Mouse (Mus musculus) ES-E14 (cell line): ENCODE data around the gene Trim63. TPM values are rescaled to one million over a fixed set of nuclear protein-coding genes. Genes with fewer than 3 reads are reported as not detected.
A peak's percentile ranks its signal among the peaks of the same experiment; 100 is the strongest.
"Not testable (repeated sequence)": the region's sequence is repeated elsewhere in the genome, so short reads cannot be mapped to it uniquely, and the experiment has no call there.

ENCODE experiments used
- DNase-seq: peaks from one replicate; pipeline ENCODE4 v3.0.0-alpha.2; 2013; ENCODE audit warnings: low read depth, low spot score
- H3K27ac ChIP-seq: 2 replicates; pipeline ENCODE4 v1.5.1; 2012; ENCODE audit warnings: low read depth, mild to moderate bottlenecking, low read length, moderate library complexity, mixed read lengths; ENCODE audit not compliant: poor library complexity, insufficient read depth, severe bottlenecking
- H3K36me3 ChIP-seq: 2 replicates; pipeline ENCODE4 v1.6.1; 2012; ENCODE audit warnings: mild to moderate bottlenecking, low read length, moderate library complexity, mixed read lengths; ENCODE audit not compliant: control insufficient read depth, poor library complexity, insufficient read depth, severe bottlenecking
- H3K4me1 ChIP-seq, 2 experiments: fragments of 150-350 bp in 1 of 2; sonication (generic) in 1 of 2; 2 replicates each; pipeline ENCODE4 v1.6.1; 2012; ENCODE audit warnings: low read length in 2 of 2, mild to moderate bottlenecking in 1 of 2, mixed read lengths in 1 of 2; ENCODE audit not compliant: control insufficient read depth in 2 of 2, insufficient read depth in 2 of 2, poor library complexity in 1 of 2
- H3K4me3 ChIP-seq, 2 experiments: fragments of 150-350 bp in 1 of 2; sonication (generic) in 1 of 2; 2 replicates each; pipeline ENCODE4 v1.5.1; 2012; ENCODE audit warnings: low read length in 2 of 2, low read depth in 1 of 2, mild to moderate bottlenecking in 1 of 2, mixed read lengths in 1 of 2; ENCODE audit not compliant: insufficient read depth in 1 of 2, poor library complexity in 1 of 2, severe bottlenecking in 1 of 2
- H3K9ac ChIP-seq: 2 replicates; pipeline ENCODE4 v1.6.1; 2012; ENCODE audit warnings: low read depth, mild to moderate bottlenecking, low read length, mixed read lengths; ENCODE audit not compliant: poor library complexity, insufficient read depth, severe bottlenecking
- H3K9me3 ChIP-seq: fragments of 150-350 bp; sonication (generic); 2 replicates; pipeline ENCODE4 v1.6.1; 2012; ENCODE audit warnings: low read depth, mild to moderate bottlenecking, low read length; ENCODE audit not compliant: control insufficient read depth, insufficient read depth
- CHD2 ChIP-seq: IDR thresholded peaks from 2 replicates; pipeline ENCODE4 v1.6.1; 2014; ENCODE audit warnings: mild to moderate bottlenecking, low read depth, low read length, inconsistent platforms
- HCFC1 ChIP-seq: IDR thresholded peaks from 2 replicates; pipeline ENCODE4 v1.6.1; 2012; ENCODE audit warnings: low read length, inconsistent platforms, borderline replicate concordance; ENCODE audit not compliant: insufficient read depth
- MAFK ChIP-seq: IDR thresholded peaks from 2 replicates; pipeline ENCODE4 v1.6.1; 2014; ENCODE audit warnings: mild to moderate bottlenecking, low read depth, low read length, inconsistent platforms; ENCODE audit not compliant: insufficient read depth
- ZC3H11A ChIP-seq: IDR thresholded peaks from 2 replicates; pipeline ENCODE4 v1.6.1; 2012; ENCODE audit warnings: low read depth, mild to moderate bottlenecking, inconsistent platforms, low read length, borderline replicate concordance
- ZNF384 ChIP-seq: IDR thresholded peaks from 2 replicates; pipeline ENCODE4 v1.6.1; 2012; ENCODE audit warnings: low read depth, low read length, inconsistent platforms
- in situ Hi-C, 2 experiments: fragments of 600-800 bp; cut with MboI; formaldehyde crosslinking; loops; one replicate each; pipeline ENCODE4 v1.15.1; 2025; ENCODE audit warnings: low sequenced_read_pairs in 2 of 2, inconsistent platforms in 1 of 2; ENCODE audit not compliant: unreplicated experiment in 2 of 2
- total RNA-seq: library from RNA; depleted of rRNA; stranded (reverse); fragments of 300-350 nt; gene quantifications from 2 replicates; pipeline ENCODE4 v1.2.3, GENCODE M21; 2012; rRNA removed

Trim63 gene
- 3.5 and 4.3 TPM in 2 replicates for total RNA-seq

GRCm38 (mm10) chr4:134314876-134315275 lies at the start of gene Trim63:
TSS of gene Trim63 (plus strand) at chr4:134315120.
- Histone ChIP-seq H3K9me3 (no peaks in the 10 kb centered on the region), H3K9ac (peak within 1 kb of the TSS; percentile 62; the same call in 1 of the 2 replicates), H3K4me1 (peaks cover 5 to 23% of the 10 kb centered on the region in 2 experiments), H3K4me3 (peak within 1 kb of the TSS; percentile 7 to 54; a peak in 3 of 4 replicates), H3K27ac (peak within 1 kb of the TSS; percentile 71), H3K36me3 (no peaks in the 10 kb centered on the region)
- DNase-seq = no peak
- no peak for TF ChIP-seq MAFK
- no peak for TF ChIP-seq ZC3H11A
- no peak for TF ChIP-seq ZNF384
- in situ Hi-C loops = no loop called here

- no peaks in the 10 kb centered on the region for H3K36me3 ChIP-seq
- H3K4me3 ChIP-seq = no peak overlapping the region
- no peak overlapping the region for H3K27ac ChIP-seq
- DNase-seq = no peak
- H3K9me3 ChIP-seq = no peaks in the 10 kb centered on the region
- H3K4me1 ChIP-seq = peaks cover 2 to 7% of the 10 kb centered on the region in 2 experiments; a peak in 1 of 4 replicates
- H3K9ac ChIP-seq = no peak overlapping the region
- in situ Hi-C loops = no loop called here
- no peak for TF ChIP-seq ZC3H11A
Observed at GRCm38 (mm10) chr4:134265860-134266585, 48.9 kb upstream of the Trim63 start.

- H3K9ac ChIP-seq = peak overlapping the region; percentile 55; the same call in 1 of the 2 replicates
- H3K4me3 ChIP-seq = peak overlapping the region; percentile 35 to 53
- TF ChIP-seq CHD2 (no peak), MAFK (no peak), ZC3H11A (no peak), HCFC1 (no peak; the same call in 1 of the 2 replicates), ZNF384 (no peak)
- peaks cover 2 to 7% of the 10 kb centered on the region in 2 experiments; a peak in 1 of 4 replicates for H3K4me1 ChIP-seq
- H3K36me3 ChIP-seq = no peaks in the 10 kb centered on the region
- no peaks in the 10 kb centered on the region for H3K9me3 ChIP-seq
- in situ Hi-C loops = no loop called here
- no peak overlapping the region; the same call in 1 of the 2 replicates for H3K27ac ChIP-seq
- no peak for DNase-seq
Observed at GRCm38 (mm10) chr4:134268102-134268655, 46.7 kb upstream of the Trim63 start.

GRCm38 (mm10) chr4:134269622-134270021 lies 45.3 kb upstream of the Trim63 start:
- H3K36me3 ChIP-seq, H3K9me3 ChIP-seq, in situ Hi-C loops, H3K27ac ChIP-seq, H3K9ac ChIP-seq, DNase-seq, H3K4me3 ChIP-seq, H3K4me1 ChIP-seq: not testable (repeated sequence)

- Histone ChIP-seq H3K9ac (no peak overlapping the region), H3K36me3 (no peaks in the 10 kb centered on the region; the same call in 1 of the 2 replicates), H3K4me1 (peaks cover 0 to 4% of the 10 kb centered on the region in 2 experiments; a peak in 3 of 4 replicates), H3K9me3 (no peaks in the 10 kb centered on the region), H3K4me3 (no peak overlapping the region), H3K27ac (no peak overlapping the region)
- TF ChIP-seq ZNF384 = no peak
- no peak for TF ChIP-seq ZC3H11A
- no peak for TF ChIP-seq CHD2
- no peak for TF ChIP-seq HCFC1
- no peak for TF ChIP-seq MAFK
- in situ Hi-C loops = no loop called here
- DNase-seq = no peak
Observed at GRCm38 (mm10) chr4:134271979-134272378, 42.9 kb upstream of the Trim63 start.
